Mouse (Mus musculus): ENCODE measurements at regions not wholly inside any gene's neighbourhood (a gene's known extent, or its start where the extent isn't known, plus 50 kb on each side); places are given as distances from the start of the nearest gene placed in this dataset.

DNA sequence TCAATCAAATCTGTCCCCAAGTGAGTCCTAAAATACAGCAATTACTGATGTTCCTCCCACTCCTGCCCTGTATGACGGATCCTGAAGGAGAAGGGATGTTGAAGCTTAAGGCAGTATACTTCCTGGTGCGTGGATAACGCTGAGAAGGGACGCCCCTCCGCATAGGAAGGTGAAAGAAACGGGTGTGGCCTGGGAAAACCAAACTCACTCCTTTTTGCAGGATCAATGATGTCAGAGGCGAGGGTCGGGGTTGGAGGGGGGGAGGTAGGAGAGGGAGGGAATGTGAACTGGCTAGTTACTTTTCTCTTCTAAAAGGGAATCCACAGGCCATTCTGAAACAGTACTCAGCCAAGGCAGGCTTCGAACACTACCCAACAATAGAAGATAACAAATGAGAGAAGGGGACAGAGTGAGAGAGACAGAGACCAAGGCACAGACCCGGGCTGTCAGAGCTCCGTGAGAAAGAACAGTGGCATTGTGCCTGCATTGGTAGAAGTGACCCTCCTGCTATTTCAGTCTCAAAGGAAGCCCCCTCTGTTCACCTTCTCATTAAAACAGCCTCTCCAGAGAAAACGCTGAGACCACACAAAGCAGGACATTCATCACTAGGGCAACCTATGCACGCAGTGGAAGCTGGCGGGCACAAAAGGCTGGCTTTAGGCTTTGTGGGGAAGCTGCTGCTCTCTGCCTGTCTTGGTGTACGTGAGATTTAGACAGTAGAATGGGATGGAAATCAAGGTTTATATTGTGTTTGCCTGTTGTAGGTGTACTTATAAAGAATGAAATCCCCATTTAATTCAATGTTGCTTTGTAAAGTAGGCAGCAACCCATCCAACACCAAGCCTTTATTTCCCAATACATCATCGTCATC lies 121.3 kb downstream of the D1Ertd622e start:
- TF ChIP-seq POLR2A (IDR thresholded peaks at IDR 0.05; ENCODE audit: low read depth, low read length) (no peak), CTCF (conservative IDR thresholded peaks at IDR 0.05 in 1 of 2, IDR thresholded peaks at IDR 0.05 in 1 of 2; ENCODE audit: low read depth in 2 of 2, low read length in 2 of 2) (no peak), JUND (conservative IDR thresholded peaks at IDR 0.05; ENCODE audit: low read depth, low read length) (no peak), POLR2AphosphoS2 (IDR thresholded peaks at IDR 0.05; ENCODE audit: low read depth, low read length) (no peak), PAX5 (IDR thresholded peaks at IDR 0.05; ENCODE audit: low read length) (no peak), HCFC1 (IDR thresholded peaks at IDR 0.05; ENCODE audit: low read depth, low read length) (no peak), SIN3A (IDR thresholded peaks at IDR 0.05; ENCODE audit: low read length) (no peak), KAT2A (IDR thresholded peaks at IDR 0.05; ENCODE audit: insufficient replicate concordance, low read length) (no peak)
